Mouse (Mus musculus) heart, postnatal 10 days (tissue): ENCODE measurements at regions not wholly inside any gene's neighbourhood (a gene's known extent, or its start where the extent isn't known, plus 50 kb on each side); places are given as distances from the start of the nearest gene placed in this dataset.

Experiments
- DNase-seq, 2 experiments: peaks; one replicate each; pipeline ENCODE4 v3.0.0; 2021
- intact Hi-C: fragments of 180-260 bp; cut with DNase I; formaldehyde crosslinking; loops from one replicate; pipeline ENCODE4 v1.15.1; 2025

GRCm38 (mm10) chr1:184320521-184321177, 286.5 kb upstream of the 1700056E22Rik start:
- no peak for DNase-seq
- intact Hi-C loops, result no loop called here

DNA sequence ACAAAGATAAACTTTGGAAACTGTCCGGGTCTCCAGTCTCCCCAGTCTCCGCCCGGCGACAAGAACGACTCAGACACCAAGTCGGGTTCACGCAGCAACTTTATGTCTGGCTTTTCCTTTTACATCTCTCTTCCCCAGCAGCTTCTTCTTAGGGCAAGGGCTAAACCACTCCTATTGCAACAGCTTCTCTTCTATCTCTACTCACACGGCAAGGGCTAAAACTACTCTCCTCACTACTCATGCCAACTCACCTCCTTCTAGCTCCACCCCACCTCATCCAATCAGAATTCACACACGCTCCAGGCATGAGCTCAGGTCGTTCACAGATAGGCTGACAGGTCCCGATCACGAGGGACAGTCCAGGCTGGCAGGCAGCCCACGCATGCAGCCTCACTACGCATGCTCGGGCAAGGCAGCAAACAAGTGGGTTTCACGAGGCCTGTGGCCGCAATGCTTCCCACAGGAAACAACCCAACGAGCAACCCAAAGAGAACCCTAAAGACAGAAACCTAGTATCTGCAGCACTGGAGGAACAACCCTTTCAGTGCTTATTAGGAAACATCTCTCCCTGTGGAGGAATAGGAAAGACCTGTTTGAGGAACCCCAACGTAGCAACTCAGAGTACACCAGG, 276.2 kb upstream of the 1700056E22Rik start:
- intact Hi-C loops, result no loop called here
- DNase-seq, result no peak

GRCm38 (mm10) chr1:184304813-184305212, 270.7 kb upstream of the 1700056E22Rik start:
- DNase-seq, result no peak
- intact Hi-C loops, result no loop called here

- intact Hi-C loops, result no loop called here
Observed at GRCm38 (mm10) chr1:184304204-184304603, 270.1 kb upstream of the 1700056E22Rik start.

GRCm38 (mm10) chr1:184298701-184299100, 264.6 kb upstream of the 1700056E22Rik start:
- intact Hi-C loops, result no loop called here

More at GRCm38 (mm10) chr1:184304204-184304603, 270.1 kb upstream of the 1700056E22Rik start:
- no peak for DNase-seq

DNA sequence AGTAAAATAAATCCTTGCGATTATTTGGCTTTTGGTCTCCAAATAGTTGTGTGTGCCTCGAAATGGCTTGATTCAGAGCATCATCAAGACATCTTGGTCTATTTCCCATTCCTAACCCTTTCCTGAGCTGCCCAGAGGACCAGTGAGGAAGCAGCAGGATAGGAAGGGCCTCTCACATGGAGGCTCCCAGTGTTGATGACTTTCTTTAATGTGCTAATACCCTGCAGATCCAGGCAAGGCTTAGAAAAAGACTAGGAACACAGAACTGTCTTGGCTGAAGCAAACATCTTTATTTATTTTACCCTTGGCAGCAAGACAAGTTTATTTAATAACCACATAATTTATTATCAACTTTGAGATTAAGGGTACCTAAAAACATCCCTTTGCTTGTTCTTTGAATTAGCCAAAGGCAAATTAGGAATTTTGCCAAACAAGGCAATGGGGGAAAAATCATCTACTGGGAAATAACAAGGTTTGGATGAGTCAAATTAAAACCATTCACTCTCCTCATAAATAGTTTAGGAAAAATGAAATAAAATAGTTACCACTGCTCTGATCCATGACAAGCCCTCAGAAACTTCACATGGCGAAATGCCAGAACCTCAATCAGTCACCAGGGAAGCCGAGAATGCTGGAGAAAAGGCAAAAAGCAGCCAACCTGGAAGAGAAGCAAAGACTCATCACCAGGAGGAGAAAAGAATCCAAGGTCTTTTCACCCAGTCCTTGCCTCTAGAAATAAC, 263.1 kb upstream of the 1700056E22Rik start:
- DNase-seq, result no peak
- intact Hi-C loops, result no loop called here

More at GRCm38 (mm10) chr1:184298701-184299100, 264.6 kb upstream of the 1700056E22Rik start:
- DNase-seq, result no peak

DNA sequence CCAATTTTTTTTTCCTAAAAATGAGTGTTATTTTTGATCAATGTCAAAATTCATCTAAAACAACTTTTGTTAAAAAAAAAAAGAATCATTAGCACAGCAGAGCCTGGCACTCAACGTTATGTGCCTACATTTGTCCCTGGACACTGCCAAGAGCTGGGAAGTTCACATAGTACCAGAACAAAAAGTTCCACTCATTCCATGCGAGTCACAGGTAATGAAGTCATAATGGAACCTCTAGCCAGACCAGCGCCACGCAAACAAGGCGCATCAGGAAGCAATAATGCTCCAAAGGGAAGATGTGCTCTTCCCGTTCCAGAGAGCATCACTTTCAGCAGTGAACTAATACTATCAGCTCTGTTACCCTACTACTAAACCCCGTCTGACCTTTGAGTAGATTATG, 257.0 kb upstream of the 1700056E22Rik start:
- no peak for DNase-seq
- intact Hi-C loops, result loop anchor here (5.0 kb wide), 1 partner anchor 146 kb away; no protein-coding TSS in a partner anchor

DNA sequence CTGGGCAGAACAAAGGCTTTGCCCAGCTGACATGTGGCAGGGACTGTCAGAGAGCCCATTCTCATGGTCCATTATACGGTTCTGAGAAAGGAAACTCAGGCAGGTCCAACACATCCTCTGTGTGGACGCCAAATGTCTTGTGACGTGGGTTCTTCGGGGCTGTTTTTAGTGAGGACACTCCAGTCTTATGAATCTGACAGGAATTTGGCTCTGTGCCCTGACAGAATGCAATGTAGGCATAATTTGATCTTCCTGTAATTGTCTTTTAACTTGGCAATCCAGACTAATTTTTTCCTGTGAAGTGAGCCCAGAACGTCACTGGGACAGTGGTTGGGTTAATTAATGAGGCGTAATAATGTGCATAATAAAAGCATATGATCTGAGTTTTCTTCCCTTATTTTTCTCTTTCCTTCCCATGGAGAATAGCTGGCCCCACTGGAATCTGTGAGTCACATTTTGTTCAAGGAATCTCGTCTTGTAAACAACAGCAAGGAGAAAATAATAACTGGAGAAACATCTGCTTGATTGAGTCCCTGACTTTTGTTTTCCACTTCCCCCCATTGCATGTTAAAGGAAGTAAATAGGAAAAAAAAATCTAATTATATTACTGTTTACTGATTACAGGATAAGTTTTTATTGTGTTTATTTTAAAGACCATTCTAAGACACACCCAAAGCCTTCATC, 255.8 kb upstream of the 1700056E22Rik start:
- DNase-seq, result peak; percentile 67 to 73
- intact Hi-C loops, result loop anchor here (5.0 kb wide), 1 partner anchor 147 kb away; no protein-coding TSS in a partner anchor

- no peak for DNase-seq
- intact Hi-C loops, result no loop called here
Observed at GRCm38 (mm10) chr1:184281768-184282167, 247.7 kb upstream of the 1700056E22Rik start.

DNA sequence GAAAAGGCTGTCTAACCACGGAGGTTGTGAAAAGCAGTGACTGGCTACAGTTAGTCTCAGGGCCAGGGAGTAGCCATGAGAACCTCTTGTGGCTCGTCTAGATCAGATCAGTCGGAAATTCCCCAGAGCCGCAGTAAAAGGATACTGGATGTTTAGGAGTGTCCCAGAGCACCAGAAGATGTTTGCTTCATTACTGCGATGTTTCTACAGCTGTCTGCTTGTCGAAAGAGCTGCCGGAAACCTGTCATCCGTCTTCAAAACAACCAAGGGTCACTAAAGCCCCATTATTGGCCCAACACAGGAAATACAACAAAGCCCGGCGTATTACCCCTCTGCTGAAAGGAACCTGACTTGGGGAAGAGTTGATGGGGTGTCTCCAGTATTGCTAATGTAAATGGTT, 245.2 kb upstream of the 1700056E22Rik start:
- peak; percentile 11 to 31 for DNase-seq
- intact Hi-C loops, result no loop called here

- no peak for DNase-seq
- intact Hi-C loops, result no loop called here
Observed at GRCm38 (mm10) chr1:184277001-184277400, 242.9 kb upstream of the 1700056E22Rik start.

- DNase-seq, result no peak
- intact Hi-C loops, result no loop called here
Observed at GRCm38 (mm10) chr1:184275877-184276276, 241.8 kb upstream of the 1700056E22Rik start.

DNA sequence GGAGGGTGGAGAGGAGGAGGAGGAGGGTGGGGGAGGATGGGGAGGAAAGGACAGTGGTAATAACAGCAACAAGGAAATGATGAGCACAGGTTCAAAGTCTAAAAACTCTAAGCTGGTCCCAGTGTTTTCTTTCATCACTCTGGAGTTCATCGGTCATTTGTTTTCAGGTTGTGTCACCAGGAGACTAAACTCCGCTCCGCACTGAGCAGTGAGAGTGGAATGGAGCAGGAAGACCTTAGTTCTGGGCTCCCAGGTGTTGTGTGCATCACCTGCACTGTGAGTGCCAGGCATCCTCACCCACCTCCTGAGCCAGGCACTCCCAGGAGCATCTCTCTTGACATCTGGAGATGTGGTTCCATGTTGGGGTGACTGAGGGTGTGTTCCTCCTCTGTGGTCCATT, 241.3 kb upstream of the 1700056E22Rik start:
- intact Hi-C loops, result no loop called here
- no peak for DNase-seq

DNA sequence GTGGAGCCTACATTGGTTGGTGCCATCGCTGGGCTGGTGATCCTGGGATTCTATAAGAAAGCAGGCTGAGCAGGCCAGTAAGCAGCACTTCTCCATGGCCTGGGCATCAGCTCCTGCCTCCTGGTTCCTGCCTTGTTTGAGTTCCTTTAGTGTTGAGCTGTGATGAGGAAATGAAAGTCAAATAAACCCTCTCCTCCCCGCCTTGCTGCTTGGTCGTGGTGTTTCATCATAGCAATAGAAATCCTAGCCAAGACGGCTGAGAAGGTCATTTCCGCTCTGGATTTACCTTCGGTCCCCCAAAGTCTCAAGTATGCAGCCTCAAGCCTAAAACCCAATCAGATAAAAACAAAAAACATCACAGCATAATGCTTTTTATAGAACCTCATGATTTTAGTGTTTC, 240.6 kb upstream of the 1700056E22Rik start:
- intact Hi-C loops, result no loop called here
- no peak for DNase-seq

- intact Hi-C loops, result no loop called here
- no peak for DNase-seq
Observed at GRCm38 (mm10) chr1:184273722-184274121, 239.6 kb upstream of the 1700056E22Rik start.

DNA sequence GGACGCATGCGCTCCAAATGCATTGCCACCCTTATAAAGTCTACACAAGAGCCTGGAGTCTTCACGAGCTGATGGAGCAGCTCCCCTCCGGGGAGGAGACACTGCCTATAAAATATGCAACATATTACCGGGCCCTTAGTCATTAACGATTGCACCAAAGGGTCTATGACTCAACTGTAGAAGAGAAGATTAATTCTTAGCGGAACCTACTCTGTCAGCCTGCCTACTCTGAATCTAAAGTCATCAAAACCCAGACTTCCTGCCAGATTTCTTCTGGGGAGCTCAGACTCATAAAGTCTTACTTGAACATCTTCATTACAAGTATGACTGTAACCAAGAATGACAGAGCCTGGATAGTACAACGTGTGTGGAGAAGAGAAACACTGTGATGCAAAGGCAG, 237.2 kb upstream of the 1700056E22Rik start:
- no peak for DNase-seq
- intact Hi-C loops, result no loop called here

GRCm38 (mm10) chr1:184266051-184266450, 231.9 kb upstream of the 1700056E22Rik start:
- DNase-seq, result peak; percentile 88

GRCm38 (mm10) chr1:184262975-184263374, 228.9 kb upstream of the 1700056E22Rik start:
- DNase-seq, result no peak
- intact Hi-C loops, result loop anchor here (10.0 kb wide), 1 partner anchor 512 kb away; no protein-coding TSS in a partner anchor

More at GRCm38 (mm10) chr1:184266051-184266450, 231.9 kb upstream of the 1700056E22Rik start:
- intact Hi-C loops, result loop anchor here (1.0 to 10.0 kb wide), 5 partner anchors 129 to 526 kb away; no protein-coding TSS in a partner anchor

DNA sequence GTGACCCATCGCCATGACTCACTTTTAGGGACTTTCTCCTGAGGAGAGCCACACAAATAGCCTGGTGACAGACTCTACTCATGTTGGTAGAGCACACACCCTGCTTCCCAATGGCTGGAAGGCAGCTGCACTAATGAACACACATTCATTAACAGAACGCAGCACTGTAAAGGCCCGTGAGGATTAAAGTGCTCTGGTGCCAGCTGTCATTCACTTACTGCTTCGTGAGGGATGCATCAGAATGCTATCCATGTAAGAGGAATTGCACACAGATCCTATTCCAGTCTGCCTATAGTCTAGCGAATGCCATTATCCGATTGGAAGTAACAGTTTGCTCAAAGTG, 227.3 kb upstream of the 1700056E22Rik start:
- no peak for DNase-seq
- intact Hi-C loops, result loop anchor here (10.0 kb wide), 1 partner anchor 513 kb away; no protein-coding TSS in a partner anchor

DNA sequence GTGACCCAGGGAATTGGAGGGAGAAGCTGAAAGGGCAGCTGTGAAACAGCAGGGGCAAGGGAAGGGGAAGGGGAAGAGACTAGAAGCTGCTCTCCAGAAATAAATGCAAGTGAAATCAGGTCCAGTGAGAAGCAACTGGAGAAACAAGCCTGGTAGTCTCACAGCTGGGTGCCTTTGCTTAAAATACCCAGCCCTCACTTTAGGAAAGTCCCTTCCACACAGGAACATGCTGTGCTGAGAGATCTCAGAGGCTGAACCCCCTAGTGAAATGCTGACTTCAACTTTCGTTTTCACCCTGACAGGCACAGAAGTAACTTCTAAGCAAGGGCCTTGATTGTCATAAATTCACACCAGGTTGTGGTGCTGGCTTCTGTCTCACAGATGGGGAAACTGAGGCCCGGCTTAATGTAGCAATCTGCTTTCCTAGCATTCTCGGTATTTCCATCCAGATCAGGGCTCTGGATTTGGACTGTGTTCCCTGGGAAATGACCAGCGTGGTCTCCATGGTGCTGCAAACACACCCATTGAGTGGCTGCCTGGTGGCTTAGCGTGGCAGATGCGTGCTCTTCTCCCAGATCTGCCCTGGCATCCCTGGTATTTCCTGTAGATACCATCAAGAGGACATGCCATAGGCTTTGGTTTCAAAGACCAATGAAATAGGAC, 226.8 kb upstream of the 1700056E22Rik start:
- intact Hi-C loops, result loop anchor here (10.0 kb wide), 1 partner anchor 514 kb away; no protein-coding TSS in a partner anchor
- no peak for DNase-seq
